ENCODE assay signal across 8 mouse cellular contexts in the genomic region with DNA sequence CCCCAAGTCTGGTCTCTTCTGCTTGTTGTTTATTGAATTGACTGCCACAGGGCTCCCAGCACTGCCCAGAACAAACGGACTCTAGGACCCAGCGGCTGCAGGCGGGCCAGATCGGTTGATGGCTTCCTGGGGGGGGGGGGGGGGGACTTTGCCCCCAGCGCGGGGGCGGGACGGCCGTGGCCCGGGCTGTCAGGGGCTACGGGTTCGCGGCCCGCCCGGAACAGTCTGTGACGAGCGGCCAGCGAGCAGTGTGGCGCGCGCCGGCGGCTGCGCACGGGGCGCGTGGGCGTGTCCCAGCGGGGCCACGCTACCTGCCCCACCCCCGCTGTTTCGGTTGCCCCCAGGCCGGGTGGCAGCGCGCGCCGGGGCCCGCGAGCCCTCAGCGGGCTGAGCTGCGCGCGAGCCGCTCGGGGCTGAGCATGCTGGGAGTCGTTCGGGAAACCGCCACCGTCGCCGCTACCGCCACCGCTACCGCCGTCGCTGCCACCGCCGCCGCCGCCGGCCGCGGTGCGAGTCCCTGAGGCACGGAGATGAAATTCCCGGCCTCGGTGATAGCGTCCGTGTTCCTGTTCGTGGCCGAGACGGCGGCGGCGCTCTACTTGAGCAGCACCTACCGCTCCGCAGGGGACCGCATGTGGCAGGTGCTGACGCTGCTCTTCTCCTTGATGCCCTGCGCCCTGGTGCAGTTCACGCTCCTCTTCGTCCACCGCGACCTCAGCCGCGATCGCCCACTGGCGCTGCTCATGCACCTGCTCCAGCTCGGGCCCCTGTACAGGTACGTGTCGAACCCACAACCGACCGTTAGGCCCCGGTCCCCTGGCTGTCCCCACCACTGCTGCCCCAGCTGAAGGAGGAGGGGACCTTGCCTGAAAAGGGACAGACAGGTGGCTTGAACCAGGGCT. TPM values are rescaled to one million over a fixed set of nuclear protein-coding genes. Genes with fewer than 3 reads are reported as not detected.
DNase-seq lines count a peak whose midpoint lies in the region; ATAC-seq and TF ChIP-seq lines count a peak whose summit lies in the region.

A gene (plus strand): TSS at position 297 of the 902 bp plus-strand sequence.

- no peak for TF ChIP-seq CTCF in embryonic fibroblast, embryonic 13.5 days (IDR thresholded peaks at IDR 0.05; ENCODE audit: borderline replicate concordance, insufficient read depth, low read length)

- DNase-seq in A20 (ENCODE audit: low read depth, low spot score) = peak; percentile 84
- DNase-seq in adrenal gland, postnatal 4 days (ENCODE audit: low spot score in 2 of 2) = peak; percentile 7 to 17
- peak; percentile 64 for DNase-seq in naive thymus-derived CD4-positive, alpha-beta T cell, adult 2 months (ENCODE audit: low read depth)
- peak; percentile 71 for DNase-seq in splenic B cell, adult 2 months (ENCODE audit: low read depth, low spot score)

- ATAC-seq in heart, embryonic 11.5 days (replicated peaks; ENCODE audit: insufficient number of reproducible peaks, low FRiP score, low TSS enrichment) = peak; percentile 93
- peak; percentile 94 for ATAC-seq in kidney, embryonic 15.5 days (replicated peaks; ENCODE audit: low FRiP score)
- peak; percentile 91 for ATAC-seq in liver, embryonic 12.5 days

- peak within 1 kb of the TSS; percentile 64 for H3K9ac ChIP-seq in heart, embryonic 11.5 days (ENCODE audit: low read depth, low read length)
- peak within 1 kb of the TSS; percentile 51 for H3K9ac ChIP-seq in kidney, embryonic 15.5 days
- peak within 1 kb of the TSS; percentile 90 for H3K9ac ChIP-seq in liver, embryonic 12.5 days

- 7% methylated on average over 59 of the region's 94 CpGs for WGBS in heart, embryonic 11.5 days (ENCODE audit: insufficient replicate concordance)
- 12% methylated on average over 71 of the region's 94 CpGs for WGBS in kidney, embryonic 15.5 days
- 4% methylated on average over 63 of the region's 94 CpGs for WGBS in liver, embryonic 12.5 days (ENCODE audit: insufficient replicate concordance)

- H3K36me3 ChIP-seq in heart, embryonic 11.5 days (ENCODE audit: control insufficient read depth, insufficient read depth, low read length) = no peaks in the 10 kb centered on the region
- H3K36me3 ChIP-seq in kidney, embryonic 15.5 days = no peaks in the 10 kb centered on the region
- no peaks in the 10 kb centered on the region for H3K36me3 ChIP-seq in liver, embryonic 12.5 days
- H3K36me3 ChIP-seq in splenic B cell, adult 2 months (ENCODE audit: control insufficient read depth, insufficient read depth, low read length, poor library complexity, severe bottlenecking) = no peaks in the 10 kb centered on the region

- peak within 1 kb of the TSS; percentile 60 for H3K4me2 ChIP-seq in heart, embryonic 11.5 days
- H3K4me2 ChIP-seq in kidney, embryonic 15.5 days = peak within 1 kb of the TSS; percentile 61
- peak within 1 kb of the TSS; percentile 60 for H3K4me2 ChIP-seq in liver, embryonic 12.5 days

- H3K4me3 ChIP-seq in embryonic fibroblast, embryonic 13.5 days (ENCODE audit: insufficient read depth, low read length) = peak within 1 kb of the TSS; percentile 58
- peak within 1 kb of the TSS; percentile 50 for H3K4me3 ChIP-seq in heart, embryonic 11.5 days (ENCODE audit: low read depth, low read length)
- H3K4me3 ChIP-seq in kidney, embryonic 15.5 days (replicated peaks) = peak within 1 kb of the TSS; percentile 59
- H3K4me3 ChIP-seq in liver, embryonic 12.5 days = peak within 1 kb of the TSS; percentile 76

- H3K9me3 ChIP-seq in heart, embryonic 11.5 days (replicated peaks; ENCODE audit: control insufficient read depth, low read length) = no peaks in the 10 kb centered on the region
- no peaks in the 10 kb centered on the region for H3K9me3 ChIP-seq in kidney, embryonic 15.5 days (replicated peaks)
- H3K9me3 ChIP-seq in liver, embryonic 12.5 days (replicated peaks) = no peaks in the 10 kb centered on the region

- H3K27ac ChIP-seq in embryonic fibroblast, embryonic 13.5 days (ENCODE audit: insufficient read depth, low read length) = peak within 1 kb of the TSS; percentile 47; the same call in 1 of the 2 replicates
- peak within 1 kb of the TSS; percentile 35; the same call in 1 of the 2 replicates for H3K27ac ChIP-seq in heart, embryonic 11.5 days (ENCODE audit: low read depth, low read length)
- H3K27ac ChIP-seq in kidney, embryonic 15.5 days = no peak within 1 kb of the TSS
- peak within 1 kb of the TSS; percentile 94 for H3K27ac ChIP-seq in liver, embryonic 12.5 days

- 0 out of 2 replicates have a peak, but pooled peaks have one; percentile 8 for TF ChIP-seq POLR2A in embryonic fibroblast, embryonic 13.5 days (IDR thresholded peaks at IDR 0.05; ENCODE audit: low read depth, low read length)

- H3K27me3 ChIP-seq in heart, embryonic 11.5 days (ENCODE audit: control insufficient read depth, insufficient read depth, low read length) = no peaks in the 10 kb centered on the region
- no peaks in the 10 kb centered on the region for H3K27me3 ChIP-seq in kidney, embryonic 15.5 days
- peaks cover 5% of the 10 kb centered on the region; the same call in 1 of the 2 replicates for H3K27me3 ChIP-seq in liver, embryonic 12.5 days (replicated peaks)
- H3K27me3 ChIP-seq in splenic B cell, adult 2 months (ENCODE audit: control insufficient read depth, insufficient read depth, low read length, poor library complexity, severe bottlenecking) = no peaks in the 10 kb centered on the region

- no peaks in the 10 kb centered on the region for H3K4me1 ChIP-seq in embryonic fibroblast, embryonic 13.5 days (ENCODE audit: control insufficient read depth, insufficient read depth, low read length)
- no peaks in the 10 kb centered on the region for H3K4me1 ChIP-seq in heart, embryonic 11.5 days (ENCODE audit: control insufficient read depth, insufficient read depth, low read length)
- no peaks in the 10 kb centered on the region for H3K4me1 ChIP-seq in kidney, embryonic 15.5 days
- peaks cover 12% of the 10 kb centered on the region; the same call in 1 of the 2 replicates for H3K4me1 ChIP-seq in liver, embryonic 12.5 days

RNA-seq across cellular contexts. Expression of the gene that starts here (rescaled TPM):
- 1 to 10 TPM; 3.0 to 3.4 TPM for total RNA-seq in adrenal gland, postnatal 4 days (2021)
- polyA plus RNA-seq in embryonic fibroblast, embryonic 13.5 days (2011; ENCODE audit: insufficient read length, low read depth, missing spikeins) = 2.8 and 4.2 TPM in 2 replicates
- 8.9 and 10.6 TPM in 2 replicates for polyA plus RNA-seq in heart, embryonic 11.5 days (2014; fragmentation: Nextera tagmentation; extraction: Ambion mirVana)
- 1.4 and 2.2 TPM in 2 replicates for polyA plus RNA-seq in kidney, embryonic 15.5 days (2015; fragmentation: Nextera tagmentation; extraction: Ambion mirVana)
- polyA plus RNA-seq in liver, embryonic 12.5 days (2016; fragmentation: Nextera tagmentation; extraction: Ambion mirVana) = 32.7 and 34.8 TPM in 2 replicates

Comparison
In these comparisons a context has a peak if more than half of its experiments do, and no peak if none do; other contexts are left out.
1. DNase-seq: peak in every context shown above with its lines; median percentile 84 in A20; 71 in splenic B cell, adult 2 months; 64 in naive thymus-derived CD4-positive, alpha-beta T cell, adult 2 months; 12 in adrenal gland, postnatal 4 days.